8 mouse cellular contexts compared by ENCODE assay signal in genomic region chr15:103537822-103538213, GRCm38 (mm10). TPM values are rescaled to one million over a fixed set of nuclear protein-coding genes. Genes with fewer than 3 reads are reported as not detected.
A peak's percentile ranks its signal among the peaks of the same experiment; 100 is the strongest.
DNase-seq lines count a peak whose midpoint lies in the region; ATAC-seq and TF ChIP-seq lines count a peak whose summit lies in the region.
"Had no signal": no experiment of that assay in that cellular context is flagged by ENCODE, and none has a peak within 500 bp of the region (broad histone marks: within the 10 kb centered on the region; RNA-seq: fewer than 3 reads in every experiment).

Ppp1r1a (minus strand) TSS chr15:103538003.

- no peak for TF ChIP-seq CTCF in cortical plate, adult 2 months (IDR thresholded peaks at IDR 0.05; ENCODE audit: extremely low read depth, insufficient read depth, low read length)
- TF ChIP-seq CTCF in intestine, postnatal 0 days (IDR thresholded peaks at IDR 0.05; ENCODE audit: low read depth): no peak

- peaks cover 4% of the 10 kb centered on the region; the same call in 1 of the 2 replicates for H3K4me1 ChIP-seq in cortical plate, adult 2 months (ENCODE audit: control insufficient read depth, insufficient read depth, low read length)
- H3K4me1 ChIP-seq in intestine, postnatal 0 days (replicated peaks; ENCODE audit: control insufficient read depth, insufficient read depth, low read length): no peaks in the 10 kb centered on the region
- H3K4me1 ChIP-seq in limb, embryonic 11.5 days (ENCODE audit: control insufficient read depth, insufficient read depth, low read length): 0 out of 2 replicates have a peak, but pooled peaks cover 6% of the 10 kb centered on the region
- peaks cover 25% of the 10 kb centered on the region for H3K4me1 ChIP-seq in midbrain, embryonic 16.5 days (ENCODE audit: control insufficient read depth, insufficient read depth, low read length)

- H3K36me3 ChIP-seq in intestine, postnatal 0 days (ENCODE audit: control insufficient read depth, insufficient read depth): no peaks in the 10 kb centered on the region
- H3K36me3 ChIP-seq in limb, embryonic 11.5 days (ENCODE audit: control insufficient read depth, insufficient read depth, low read length): no peaks in the 10 kb centered on the region
- H3K36me3 ChIP-seq in midbrain, embryonic 16.5 days (ENCODE audit: control insufficient read depth, insufficient read depth, low read length): no peaks in the 10 kb centered on the region

- peaks cover 25% of the 10 kb centered on the region for H3K27me3 ChIP-seq in intestine, postnatal 0 days (replicated peaks; ENCODE audit: control insufficient read depth, insufficient read depth, low read length)
- H3K27me3 ChIP-seq in limb, embryonic 11.5 days (ENCODE audit: control insufficient read depth, insufficient read depth, low read length): peaks cover 17% of the 10 kb centered on the region
- H3K27me3 ChIP-seq in midbrain, embryonic 16.5 days (ENCODE audit: control insufficient read depth, insufficient read depth, low read depth, low read length): no peaks in the 10 kb centered on the region

- under 1% methylated on average over 32 of the region's 36 CpGs for WGBS in intestine, postnatal 0 days
- 0% methylated on average over 36 of the region's 36 CpGs for WGBS in limb, embryonic 11.5 days
- under 1% methylated on average over 32 of the region's 36 CpGs for WGBS in midbrain, embryonic 16.5 days

- peak within 1 kb of the TSS; percentile 78 for H3K4me2 ChIP-seq in intestine, postnatal 0 days (replicated peaks; ENCODE audit: low read depth)
- H3K4me2 ChIP-seq in limb, embryonic 11.5 days (ENCODE audit: low read depth, severe bottlenecking): peak within 1 kb of the TSS; percentile 96
- H3K4me2 ChIP-seq in midbrain, embryonic 16.5 days (ENCODE audit: low read length): peak within 1 kb of the TSS; percentile 85

- H3K4me3 ChIP-seq in cortical plate, adult 2 months (ENCODE audit: insufficient read depth, low read length): peak within 1 kb of the TSS; percentile 88
- peak within 1 kb of the TSS; percentile 48 for H3K4me3 ChIP-seq in intestine, postnatal 0 days (ENCODE audit: low read depth, low read length)
- peak within 1 kb of the TSS; percentile 52 for H3K4me3 ChIP-seq in limb, embryonic 11.5 days (ENCODE audit: low read depth, low read length)
- peak within 1 kb of the TSS; percentile 78 for H3K4me3 ChIP-seq in midbrain, embryonic 16.5 days (ENCODE audit: low read depth, low read length)
- H3K4me3 ChIP-seq: erythroblast, embryonic 14.5 days had no signal

- peak within 1 kb of the TSS; percentile 75 for H3K27ac ChIP-seq in cortical plate, adult 2 months (ENCODE audit: insufficient read depth, low read length)
- no peak within 1 kb of the TSS for H3K27ac ChIP-seq in intestine, postnatal 0 days (ENCODE audit: low read depth, low read length)
- H3K27ac ChIP-seq in limb, embryonic 11.5 days (replicated peaks; ENCODE audit: low read depth, low read length): no peak within 1 kb of the TSS
- peak within 1 kb of the TSS; percentile 84 for H3K27ac ChIP-seq in midbrain, embryonic 16.5 days (ENCODE audit: low read length)

- no peaks in the 10 kb centered on the region for H3K9me3 ChIP-seq in intestine, postnatal 0 days (ENCODE audit: control insufficient read depth)
- no peaks in the 10 kb centered on the region for H3K9me3 ChIP-seq in limb, embryonic 11.5 days (ENCODE audit: control insufficient read depth, low read length)
- H3K9me3 ChIP-seq in midbrain, embryonic 16.5 days (replicated peaks; ENCODE audit: control insufficient read depth, low read length, poor library complexity, severe bottlenecking): no peaks in the 10 kb centered on the region

- no peak for DNase-seq in adrenal gland, postnatal 4 days (ENCODE audit: low spot score in 2 of 2)
- DNase-seq in gastrocnemius, postnatal 25 days: peak; percentile 58
- DNase-seq in limb, embryonic 11.5 days (ENCODE audit: low spot score): peak; percentile 81
- DNase-seq in urinary bladder, postnatal 4 days (ENCODE audit: low spot score in 2 of 2): peak; percentile 38 to 73

- no peak for ATAC-seq in intestine, postnatal 0 days
- peak; percentile 78 for ATAC-seq in limb, embryonic 11.5 days (ENCODE audit: insufficient number of reproducible peaks, low FRiP score, low TSS enrichment, low read depth)
- peak; percentile 90 for ATAC-seq in midbrain, embryonic 16.5 days

- peak; percentile 26; the same call in 1 of the 2 replicates for TF ChIP-seq POLR2A in cortical plate, adult 2 months (IDR thresholded peaks at IDR 0.05; ENCODE audit: extremely low read depth, insufficient read depth, low read length)

- H3K9ac ChIP-seq in intestine, postnatal 0 days (ENCODE audit: low read depth, low read length): peak within 1 kb of the TSS; percentile 34
- peak within 1 kb of the TSS; percentile 61 for H3K9ac ChIP-seq in limb, embryonic 11.5 days (ENCODE audit: low read length)
- peak within 1 kb of the TSS; percentile 92 for H3K9ac ChIP-seq in midbrain, embryonic 16.5 days (ENCODE audit: low read depth, low read length)

RNA-seq across cellular contexts. Expression of gene Ppp1r1a, which starts in this region (rescaled TPM):
- total RNA-seq in adrenal gland, postnatal 4 days (2021): 10 to 100 TPM; 12.8 to 13.8 TPM
- polyA plus RNA-seq in cortical plate, adult 2 months (2012; rRNA removed): 171 and 174 TPM in 2 replicates
- 10 to 100 TPM; 85.7 to 90.4 TPM for total RNA-seq in gastrocnemius, postnatal 25 days (2021)
- polyA plus RNA-seq in intestine, postnatal 0 days (2015; fragmentation: Nextera tagmentation; extraction: Ambion mirVana): 6.1 and 7.8 TPM in 2 replicates
- 8.4 and 10.3 TPM in 2 replicates for polyA plus RNA-seq in limb, embryonic 11.5 days (2014; fragmentation: Nextera tagmentation; extraction: Ambion mirVana)
- polyA plus RNA-seq in midbrain, embryonic 16.5 days (2015; fragmentation: Nextera tagmentation; extraction: Ambion mirVana): 147 and 160 TPM in 2 replicates
- polyA plus RNA-seq: erythroblast, embryonic 14.5 days had no signal

Comparison
In these comparisons a context has a peak if more than half of its experiments do, and no peak if none do; other contexts are left out.
1. RNA of gene Ppp1r1a (total RNA-seq): 85.7 to 90.4 TPM in gastrocnemius, postnatal 25 days; 12.8 to 13.8 TPM in adrenal gland, postnatal 4 days; every median in the first group is over 4 times any median in the second.
2. RNA of gene Ppp1r1a (polyA plus RNA-seq): 171 to 174 TPM in cortical plate, adult 2 months and 147 to 160 TPM in midbrain, embryonic 16.5 days; 8.4 to 10.3 TPM in limb, embryonic 11.5 days and 6.1 to 7.8 TPM in intestine, postnatal 0 days; every median in the first group is over 10 times any median in the second.
3. DNase-seq: peak in gastrocnemius, postnatal 25 days (single experiment), limb, embryonic 11.5 days (single experiment) and urinary bladder, postnatal 4 days (2 of 2); none in adrenal gland, postnatal 4 days (0 of 2).
4. H3K27ac ChIP-seq: peak in cortical plate, adult 2 months (single experiment) and midbrain, embryonic 16.5 days (single experiment); none in intestine, postnatal 0 days (single experiment) and limb, embryonic 11.5 days (single experiment).
5. H3K9ac ChIP-seq: peak in every context shown above with its lines; median percentile 92 in midbrain, embryonic 16.5 days; 61 in limb, embryonic 11.5 days; 34 in intestine, postnatal 0 days.
6. Peak in every context shown above with its lines, with median percentiles within 50 percentile points of each other: H3K4me3 ChIP-seq and H3K4me2 ChIP-seq.